Mouse (Mus musculus): ENCODE measurements around the gene Fam228b. TPM values are rescaled to one million over a fixed set of nuclear protein-coding genes. Genes with fewer than 3 reads are reported as not detected.

The Fam228b gene
- 8.7 and 10.5 TPM in 2 replicates for polyA plus RNA-seq (2015; fragmentation: Nextera tagmentation; extraction: Ambion mirVana)

GRCm38 (mm10) chr12:4768492-4769332 is at the start of gene Fam228b, which contains the start of gene Pfn4:
Fam228b (minus strand) TSS chr12:4769267.
Pfn4 (plus strand) TSS chr12:4769022.

GRCm38 (mm10) chr12:4817361-4818101 is 48.5 kb upstream of the Fam228b start, which contains the start of gene Sf3b6:
Sf3b6 (plus strand) TSS chr12:4817544.

GRCm38 (mm10) chr12:4738031-4738576 is 31.0 kb downstream of the Fam228b start, which contains the start of gene Fam228a:
Fam228a (minus strand) TSS chr12:4738430.

Other genes with a start within 250 kb of the Fam228b start
- gene Itsn2, start 176.6 kb downstream of the Fam228b start, polyA plus RNA-seq (2015; fragmentation: Nextera tagmentation; extraction: Ambion mirVana), result 23.3 and 25.6 TPM in 2 replicates
- gene Gm3625, start 176.3 kb downstream of the Fam228b start, polyA plus RNA-seq (2015; fragmentation: Nextera tagmentation; extraction: Ambion mirVana), result not detected in 2 replicates
- 0.66 and 1.0 TPM in 2 replicates for gene Fam228a, start 30.8 kb downstream of the Fam228b start, polyA plus RNA-seq (2015; fragmentation: Nextera tagmentation; extraction: Ambion mirVana)
- 21.8 and 23.6 TPM in 2 replicates for gene Pfn4, start 245 bp downstream of the Fam228b start, polyA plus RNA-seq (2015; fragmentation: Nextera tagmentation; extraction: Ambion mirVana)
- gene Sf3b6, start 48.3 kb upstream of the Fam228b start, polyA plus RNA-seq (2015; fragmentation: Nextera tagmentation; extraction: Ambion mirVana), result 280 and 287 TPM in 2 replicates
- 141 and 151 TPM in 2 replicates for gene Fkbp1b, start 72.3 kb upstream of the Fam228b start, polyA plus RNA-seq (2015; fragmentation: Nextera tagmentation; extraction: Ambion mirVana)
- gene Wdcp, start 74.0 kb upstream of the Fam228b start, polyA plus RNA-seq (2015; fragmentation: Nextera tagmentation; extraction: Ambion mirVana), result 14.2 and 17.0 TPM in 2 replicates
- gene Mfsd2b, start 105.1 kb upstream of the Fam228b start, polyA plus RNA-seq (2015; fragmentation: Nextera tagmentation; extraction: Ambion mirVana), result 1.2 and 1.4 TPM in 2 replicates
- gene Ubxn2a, start 138.4 kb upstream of the Fam228b start, polyA plus RNA-seq (2015; fragmentation: Nextera tagmentation; extraction: Ambion mirVana), result 56.4 and 59.1 TPM in 2 replicates
- gene Atad2b, start 148.1 kb upstream of the Fam228b start, polyA plus RNA-seq (2015; fragmentation: Nextera tagmentation; extraction: Ambion mirVana), result 9.1 and 12.3 TPM in 2 replicates

Data from neural tube, postnatal 0 days (tissue).